Mouse (Mus musculus) adrenal gland, adult 8-10 months (tissue): Measurements from ENCODE around the gene 2310057N15Rik. TPM values are rescaled to one million over a fixed set of nuclear protein-coding genes. Genes with fewer than 3 reads are reported as not detected.
A peak's percentile ranks its signal among the peaks of the same experiment; 100 is the strongest.
"Not testable (repeated sequence)": the region's sequence is repeated elsewhere in the genome, so short reads cannot be mapped to it uniquely, and the experiment has no call there.

Experiments
- DNase-seq: peaks from one replicate; pipeline ENCODE4 v3.0.0; 2022
- total RNA-seq, 4 experiments: library from RNA; stranded (reverse); gene quantifications; 2 replicates each; pipeline ENCODE4 v1.2.4; 2022

Gene 2310057N15Rik
- not detected for total RNA-seq

DNA sequence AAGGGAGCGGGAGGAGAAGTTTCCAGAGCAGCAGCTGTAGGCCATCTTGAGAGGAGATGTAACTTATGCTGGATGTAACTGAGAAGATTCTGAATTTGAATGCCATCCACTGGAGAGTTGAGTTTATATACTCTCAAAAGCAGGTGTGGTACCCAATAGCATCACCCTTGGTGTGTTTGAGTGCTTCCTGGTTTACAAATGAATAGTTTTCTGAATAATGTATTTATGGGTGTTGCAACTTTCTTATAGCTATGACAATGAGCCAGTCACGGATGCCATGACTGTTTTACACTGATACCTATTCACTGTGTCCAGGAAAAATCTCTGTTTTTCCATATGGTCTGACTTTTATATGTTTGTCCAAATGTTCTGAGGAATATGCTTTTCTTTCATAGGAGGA lies at the start of gene 2310057N15Rik:
Gene 2310057N15Rik (minus strand): TSS at position 101 of the 400 bp plus-strand sequence.
- DNase-seq, result no peak

DNA sequence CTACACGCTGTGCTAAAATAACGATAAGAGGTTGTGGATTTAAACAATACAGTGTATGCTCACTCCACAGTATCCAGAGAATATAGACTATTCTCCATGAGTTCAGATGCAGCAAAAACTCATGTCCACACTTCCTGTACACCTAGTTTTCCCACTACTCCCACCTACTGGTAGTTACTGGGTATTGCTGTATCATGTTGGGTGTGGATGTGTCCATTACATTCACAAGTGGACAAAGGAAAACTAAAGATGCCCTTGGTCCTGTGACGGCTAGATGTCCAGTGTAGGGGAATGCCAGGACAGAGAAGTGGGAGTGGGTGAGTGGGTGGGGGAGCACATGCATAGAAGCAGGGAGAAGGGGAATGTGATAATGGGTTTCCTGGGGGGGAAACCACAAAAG lies 49.7 kb upstream of the 2310057N15Rik start:
- no peak for DNase-seq

DNA sequence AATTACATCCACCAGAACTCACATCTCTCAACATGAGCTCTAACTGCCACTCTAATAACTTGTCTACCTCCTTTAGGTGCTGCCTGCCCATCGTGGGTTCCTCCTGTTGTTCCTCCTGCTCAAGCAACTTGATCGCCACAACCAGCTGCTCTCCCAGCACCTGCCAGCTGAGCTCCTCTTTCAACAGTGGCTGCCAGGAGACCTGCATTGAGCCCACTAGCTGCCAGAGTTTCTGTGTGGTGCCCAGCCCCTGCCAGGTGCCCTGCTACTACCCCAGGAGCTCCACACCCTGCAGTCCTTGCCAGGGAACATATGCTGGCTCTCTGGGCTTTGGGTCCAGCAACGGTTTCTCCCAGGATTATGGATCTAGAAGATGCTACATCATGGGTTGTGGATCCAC lies 46.1 kb upstream of the 2310057N15Rik start, which contains the start of gene Krtap15:
Gene Krtap15 (plus strand): TSS at position 150 of the 400 bp plus-strand sequence.
- no peak for DNase-seq

DNA sequence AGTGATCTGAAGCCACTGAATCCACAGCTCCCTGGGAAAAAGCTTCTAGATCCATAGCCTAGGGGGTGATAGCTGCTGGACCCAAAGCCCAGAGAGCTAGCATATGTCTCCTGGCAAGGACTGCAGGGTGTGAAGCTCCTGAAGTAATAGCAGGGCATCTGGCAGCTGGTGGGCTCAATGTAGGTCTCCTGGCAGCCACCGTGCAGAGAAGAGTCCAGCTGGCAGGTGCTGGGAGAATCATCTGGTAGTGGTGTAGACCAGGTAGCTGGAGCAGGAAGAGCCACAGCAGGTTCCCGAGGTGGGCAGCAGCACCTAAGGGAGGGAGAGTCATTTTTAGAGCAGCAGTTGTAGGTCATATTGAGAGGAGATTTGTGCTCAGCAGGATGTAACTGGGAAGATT lies 37.8 kb upstream of the 2310057N15Rik start, which contains the start of gene Gm20741:
Gene Gm20741 (minus strand): TSS at position 394 of the 400 bp plus-strand sequence.
- no peak for DNase-seq

DNA sequence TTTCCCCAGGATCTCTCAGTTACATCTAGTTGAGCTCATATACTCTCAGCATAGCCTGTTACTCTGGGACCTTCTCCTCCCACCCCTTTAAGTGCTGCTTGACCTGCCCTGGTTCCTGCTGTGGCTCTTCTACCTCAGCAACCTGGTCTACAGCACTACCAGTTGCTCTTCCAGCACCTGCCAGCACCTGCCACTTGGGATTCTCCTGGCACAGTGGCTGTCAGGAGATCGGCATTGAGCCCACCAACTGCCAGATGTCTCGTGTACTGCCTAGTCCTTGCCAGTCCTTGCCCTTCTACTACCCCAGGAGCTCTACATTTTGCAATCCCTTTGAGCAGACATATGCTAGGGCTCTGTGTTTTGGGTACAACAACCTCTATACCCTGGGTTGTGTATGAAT lies 12.8 kb upstream of the 2310057N15Rik start:
- no peak for DNase-seq

DNA sequence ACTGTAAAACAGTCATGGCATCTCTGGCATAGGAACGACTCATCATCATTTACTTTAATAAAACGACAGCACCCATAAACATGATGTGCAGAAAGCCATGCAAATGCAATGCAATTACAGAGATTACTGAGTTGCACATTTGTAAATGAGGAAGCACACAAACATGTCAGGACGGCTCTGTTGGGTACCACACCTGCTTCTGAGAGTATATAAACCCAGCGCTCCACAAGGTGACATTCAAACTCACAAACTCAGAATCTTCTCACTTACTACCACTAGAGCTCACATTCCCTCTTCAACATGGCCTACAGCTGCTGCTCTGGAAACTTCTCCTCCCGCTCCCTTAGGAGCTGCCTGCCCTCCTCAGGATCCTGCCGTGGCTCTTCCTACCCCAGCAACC lies 3.6 kb upstream of the 2310057N15Rik start, which contains the start of gene Gm5965:
Gene Gm5965 (plus strand): TSS at position 301 of the 400 bp plus-strand sequence.
- no peak for DNase-seq

DNA sequence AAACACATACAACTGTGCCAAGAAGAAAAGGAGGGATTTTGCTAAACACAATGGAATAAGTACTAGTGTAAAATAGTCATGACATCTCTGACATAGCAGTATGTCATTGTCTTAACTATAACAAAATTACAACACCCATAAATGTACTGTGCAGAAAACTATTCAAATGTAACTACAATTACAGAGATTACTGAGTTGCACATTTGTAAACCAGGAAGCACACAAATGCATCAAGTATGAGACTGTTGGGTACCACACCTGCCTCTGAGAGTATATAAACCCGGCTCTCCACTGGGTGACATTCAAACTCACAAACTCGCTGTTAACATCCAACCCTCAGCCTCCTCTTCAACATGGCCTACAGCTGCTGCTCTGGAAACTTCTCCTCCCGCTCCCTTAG lies 15.5 kb downstream of the 2310057N15Rik start, which contains the start of gene 2310034C09Rik:
Gene 2310034C09Rik (plus strand): TSS at position 301 of the 400 bp plus-strand sequence.
- not testable (repeated sequence) for DNase-seq

DNA sequence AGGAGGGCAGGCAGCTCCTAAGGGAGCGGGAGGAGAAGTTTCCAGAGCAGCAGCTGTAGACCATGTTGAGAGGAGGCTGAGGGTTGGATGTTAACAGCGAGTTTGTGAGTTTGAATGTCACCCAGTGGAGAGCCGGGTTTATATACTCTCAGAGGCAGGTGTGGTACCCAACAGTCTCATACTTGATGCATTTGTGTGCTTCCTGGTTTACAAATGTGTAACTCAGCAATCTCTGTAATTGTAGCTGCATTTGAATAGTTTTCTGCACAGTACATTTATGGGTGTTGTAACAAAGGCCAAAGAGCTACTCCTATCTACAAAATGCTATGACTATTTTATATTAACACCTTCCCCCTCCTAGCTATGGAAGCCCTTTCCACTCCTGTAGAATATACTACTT lies 22.5 kb downstream of the 2310057N15Rik start, which contains the start of gene Krtap13:
Gene Krtap13 (minus strand): TSS at position 101 of the 400 bp plus-strand sequence.
- not testable (repeated sequence) for DNase-seq

DNA sequence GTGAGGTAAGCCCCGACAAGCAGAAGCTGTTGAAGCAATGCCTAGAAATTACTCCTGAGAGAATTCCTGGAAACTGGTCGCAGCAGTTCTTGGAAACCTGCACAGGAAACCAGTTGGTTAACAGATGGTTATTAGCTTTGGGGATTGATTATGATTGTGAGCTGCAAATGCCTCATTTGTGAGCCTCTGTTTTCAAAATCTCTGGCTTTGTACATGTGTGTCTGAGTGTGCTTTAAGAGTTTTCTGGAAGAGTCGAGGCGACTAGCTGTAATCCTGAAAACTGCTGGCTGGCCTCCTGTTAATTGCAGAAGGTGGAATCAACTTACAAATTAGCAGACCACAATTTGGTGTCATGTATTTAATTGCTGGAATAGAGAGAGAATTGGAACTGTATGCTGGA lies 26.1 kb downstream of the 2310057N15Rik start:
- DNase-seq, result no peak

DNA sequence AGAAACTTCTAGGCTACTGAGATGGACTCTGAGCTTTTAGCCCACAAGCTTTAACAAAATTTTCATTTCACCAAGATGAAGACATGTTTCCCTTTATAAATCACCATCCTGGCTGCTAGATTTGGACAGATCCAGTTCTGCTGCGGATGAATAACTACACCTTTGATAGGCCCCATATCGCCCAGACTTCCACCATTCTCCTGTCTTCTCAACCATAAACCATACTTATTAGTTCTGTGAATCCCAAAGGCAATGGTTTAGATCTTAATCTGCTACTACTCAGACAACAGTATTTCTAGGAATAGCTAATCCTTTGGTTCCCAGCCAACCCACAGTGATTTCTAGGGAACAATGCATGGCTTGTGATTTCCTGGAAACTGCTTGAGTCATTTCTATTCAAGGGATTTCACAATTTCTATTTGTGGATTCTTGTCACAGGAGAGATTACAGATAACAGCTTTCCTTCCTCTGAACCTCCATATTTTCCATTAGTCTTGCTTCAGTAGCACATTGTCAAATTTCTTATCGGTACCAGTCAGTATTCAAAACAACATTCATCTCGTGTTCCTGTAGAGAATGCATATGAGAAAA lies 29.2 kb downstream of the 2310057N15Rik start:
- peak; percentile 1 for DNase-seq

DNA sequence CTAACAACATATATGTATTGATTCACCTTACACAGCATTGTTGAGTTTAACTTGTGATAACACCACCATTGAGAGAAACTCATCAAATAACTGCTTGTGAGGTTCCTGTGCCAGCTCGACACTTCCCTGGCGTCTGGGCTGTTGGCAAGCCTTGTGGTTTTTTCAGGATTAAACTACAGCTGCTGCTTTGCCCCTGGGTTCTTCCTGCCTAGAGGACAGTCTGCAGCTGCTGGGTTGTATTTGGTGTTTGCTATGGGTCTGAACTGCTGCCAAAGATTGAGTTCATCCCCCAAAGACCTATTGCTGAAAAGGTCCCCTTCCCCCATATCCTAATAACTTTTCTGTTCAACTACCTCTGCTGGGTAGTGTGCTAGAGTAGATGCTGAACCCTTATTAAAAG lies 38.6 kb downstream of the 2310057N15Rik start:
- no peak for DNase-seq

DNA sequence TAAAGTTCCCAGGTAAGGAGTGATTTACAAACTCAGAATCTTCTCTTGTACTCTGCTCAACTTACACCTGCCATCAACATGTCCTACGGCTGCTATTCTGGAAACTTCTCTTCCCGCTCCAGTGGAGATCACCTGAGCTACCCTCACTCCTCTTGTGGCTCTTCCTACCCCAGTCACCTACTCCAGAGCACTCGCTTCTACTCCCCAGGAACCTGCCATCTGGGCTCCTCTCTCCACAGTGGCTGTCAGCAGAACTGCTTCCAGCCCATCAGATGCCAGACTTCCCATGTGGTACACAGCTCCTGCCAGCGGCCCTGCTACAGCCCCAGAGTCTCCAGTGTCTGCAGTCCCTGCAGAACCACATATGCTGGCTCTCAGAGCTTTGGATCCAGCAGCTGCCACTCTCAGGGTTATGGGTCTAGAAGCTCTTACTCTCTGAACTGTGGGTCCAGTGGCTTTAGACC lies 45.2 kb downstream of the 2310057N15Rik start, which contains the start of gene Krtap13-1:
Gene Krtap13-1 (plus strand): TSS at position 51 of the 464 bp plus-strand sequence.
- DNase-seq, result no peak

Other genes with a start within 250 kb of the 2310057N15Rik start
- gene Cldn8, start 211.0 kb downstream of the 2310057N15Rik start, total RNA-seq, result not detected
- gene Krtap24-1, start 161.9 kb downstream of the 2310057N15Rik start, total RNA-seq, result not detected
- not detected for gene 2310079G19Rik, start 146.5 kb downstream of the 2310057N15Rik start, total RNA-seq
- gene Krtap26-1, start 126.4 kb downstream of the 2310057N15Rik start, total RNA-seq, result not detected
- not detected for gene Krtap27-1, start 102.5 kb downstream of the 2310057N15Rik start, total RNA-seq
- not detected for gene 2310061N02Rik, start 66.2 kb downstream of the 2310057N15Rik start, total RNA-seq
- gene Krtap13-1, start 45.3 kb downstream of the 2310057N15Rik start, total RNA-seq, result not detected
- gene Krtap13, start 22.6 kb downstream of the 2310057N15Rik start, total RNA-seq, result not detected
- not detected for gene 2310034C09Rik, start 15.4 kb downstream of the 2310057N15Rik start, total RNA-seq
- gene Gm5965, start 3.7 kb upstream of the 2310057N15Rik start, total RNA-seq, result not detected
- not detected for gene Gm20741, start 38.0 kb upstream of the 2310057N15Rik start, total RNA-seq
- not detected for gene Krtap15, start 46.0 kb upstream of the 2310057N15Rik start, total RNA-seq
- gene Krtap14, start 51.9 kb upstream of the 2310057N15Rik start, total RNA-seq, result not detected
- gene Krtap19-1, start 95.2 kb upstream of the 2310057N15Rik start, total RNA-seq, result not detected
- gene Krtap19-2, start 100.1 kb upstream of the 2310057N15Rik start, total RNA-seq, result not detected
- gene Krtap19-3, start 103.8 kb upstream of the 2310057N15Rik start, total RNA-seq, result not detected
- gene Krtap19-4, start 110.9 kb upstream of the 2310057N15Rik start, total RNA-seq, result not detected
- gene Krtap19-5, start 122.3 kb upstream of the 2310057N15Rik start, total RNA-seq, result not detected
- gene Krtap19-9b, start 158.1 kb upstream of the 2310057N15Rik start, total RNA-seq, result not detected
- not detected for gene Krtap16-3, start 188.7 kb upstream of the 2310057N15Rik start, total RNA-seq
- not detected for gene Krtap22-2, start 236.6 kb upstream of the 2310057N15Rik start, total RNA-seq
- gene Gm10229, start 241.1 kb upstream of the 2310057N15Rik start, total RNA-seq, result not detected